Mouse (Mus musculus): ENCODE measurements around the gene Veph1. TPM values are rescaled to one million over a fixed set of nuclear protein-coding genes. Genes with fewer than 3 reads are reported as not detected.
A peak's percentile ranks its signal among the peaks of the same experiment; 100 is the strongest.
"Not testable (repeated sequence)": the region's sequence is repeated elsewhere in the genome, so short reads cannot be mapped to it uniquely, and the experiment has no call there.

Veph1 gene
- total RNA-seq (2022): under 1 TPM; 0.05 to 0.19 (median 0.12) TPM

DNA sequence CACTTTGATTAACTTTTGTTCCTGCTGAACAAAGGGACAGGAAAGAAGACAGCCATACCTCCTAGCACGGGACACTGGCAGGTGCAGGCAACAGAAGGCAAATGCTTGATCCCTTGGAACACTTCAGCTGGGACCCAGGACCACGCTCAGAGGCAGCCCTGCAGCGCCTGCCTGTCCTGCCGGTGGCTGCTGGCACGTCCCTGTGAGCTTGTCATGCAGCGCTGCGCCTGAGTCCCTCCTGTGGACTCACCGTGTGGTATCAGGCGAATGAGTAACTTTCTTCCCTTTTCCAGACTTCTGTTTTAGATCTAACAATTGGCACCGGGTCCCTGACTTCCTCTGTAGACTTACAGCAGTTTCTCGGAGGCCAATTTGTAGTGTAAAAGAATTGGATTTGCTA is at the start of gene Veph1:
Gene Veph1 (minus strand): TSS at position 293 of the 400 bp plus-strand sequence.
- no peak for DNase-seq (ENCODE audit: low spot score in 2 of 2)

DNA sequence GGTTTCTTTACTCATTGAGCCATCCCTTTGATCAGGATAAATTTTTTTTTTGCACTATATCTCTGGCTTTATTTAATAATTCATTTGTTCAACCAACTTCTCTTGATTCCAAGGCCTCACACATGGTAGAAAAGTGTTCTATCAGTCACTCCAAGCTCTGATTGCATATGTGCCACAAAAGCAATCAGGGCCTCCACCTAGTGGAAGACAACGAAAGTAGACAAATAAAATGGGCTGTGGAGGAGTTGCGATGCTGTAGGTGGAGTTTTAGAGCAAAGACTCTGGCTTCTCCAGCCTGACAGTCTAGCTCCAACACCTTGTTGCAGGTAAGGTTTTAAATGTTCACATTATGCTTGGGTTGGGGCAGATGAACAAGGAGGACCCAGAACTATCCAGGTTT is 44.1 kb upstream of the Veph1 start:
- DNase-seq (ENCODE audit: low spot score in 2 of 2): no peak

GRCm38 (mm10) chr3:66332401-66332729 is 35.7 kb upstream of the Veph1 start:
- DNase-seq (ENCODE audit: low spot score in 2 of 2): no peak

DNA sequence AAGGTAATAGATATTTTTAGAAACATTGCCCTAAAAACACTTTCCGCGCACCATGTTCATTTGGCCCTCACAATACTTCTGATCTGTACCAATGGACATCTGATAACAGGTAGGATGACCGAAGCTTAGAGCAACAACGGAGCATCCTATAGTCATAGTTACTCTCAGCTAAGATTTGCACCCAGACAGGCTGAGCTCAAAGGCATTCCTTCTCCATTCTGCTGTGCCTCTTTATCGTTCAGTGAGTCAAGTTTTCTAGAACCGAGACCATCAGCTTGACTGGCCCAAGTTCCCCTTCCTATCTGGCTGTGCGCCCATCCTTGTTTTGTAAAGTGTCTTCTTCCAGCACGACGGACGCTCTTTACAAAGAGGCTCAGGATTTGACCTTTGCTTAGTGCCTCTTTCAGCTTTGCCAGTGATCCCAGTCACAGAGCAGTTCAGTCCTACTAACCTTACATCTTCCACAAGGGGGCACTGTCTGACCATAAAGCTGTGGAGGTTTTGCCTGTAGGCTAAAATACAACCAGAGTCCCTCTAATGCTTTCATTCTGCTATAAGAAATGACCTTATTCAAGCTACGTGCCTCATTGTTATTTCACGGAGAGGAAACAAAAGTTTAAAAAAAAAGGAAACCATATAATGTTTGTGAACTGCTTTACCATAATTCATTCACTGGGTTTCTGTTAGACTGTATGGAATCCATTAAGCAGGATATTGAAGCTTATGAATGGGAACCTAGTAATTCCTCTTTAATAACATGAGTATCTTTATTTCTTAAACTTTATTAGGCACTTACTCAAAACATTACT is 35.2 kb upstream of the Veph1 start:
- DNase-seq (ENCODE audit: low spot score in 2 of 2): peak; percentile 7 to 13

- no peak for DNase-seq (ENCODE audit: low spot score in 2 of 2)
Measured at GRCm38 (mm10) chr3:66330896-66331579, 34.4 kb upstream of the Veph1 start.

DNA sequence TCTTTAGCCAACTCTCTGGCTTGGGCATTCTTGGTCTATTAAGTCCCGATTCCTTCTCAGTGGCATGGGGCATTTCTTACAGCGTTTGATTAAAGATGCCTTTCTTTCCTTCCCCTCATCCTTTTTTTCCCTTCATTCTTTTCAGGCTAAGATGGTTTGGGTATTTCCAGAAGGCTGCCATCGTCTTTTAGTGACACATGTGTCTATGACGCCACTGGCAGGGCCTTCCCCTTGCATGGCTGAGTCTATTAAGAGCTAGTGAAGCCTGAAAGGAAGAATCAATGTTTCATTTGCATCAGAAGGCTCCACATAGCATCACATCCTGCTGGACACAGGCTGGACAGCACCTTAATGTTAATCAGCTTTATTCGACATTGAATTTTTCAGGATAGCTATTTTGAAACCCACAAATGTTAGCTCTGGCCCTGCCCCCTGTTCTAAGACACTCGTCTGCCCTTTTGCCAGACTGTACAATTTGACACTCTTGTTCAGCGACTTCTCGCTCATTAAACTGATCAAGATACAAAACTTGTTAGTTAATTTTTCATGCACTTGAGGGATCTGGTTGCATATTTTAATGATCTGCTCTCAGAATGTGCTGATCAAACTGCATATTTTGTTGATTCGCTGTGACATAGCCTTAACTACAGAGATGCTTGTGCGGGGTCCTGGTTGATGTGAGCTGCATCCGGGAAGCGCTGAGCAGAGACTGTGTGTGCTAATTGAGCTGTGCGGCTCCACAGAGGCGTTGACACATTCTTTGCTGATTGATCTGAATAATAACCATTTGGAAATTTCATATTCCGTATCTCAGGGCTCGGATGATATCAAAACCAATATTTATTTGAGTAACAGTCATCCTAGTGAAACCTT is 29.6 kb upstream of the Veph1 start:
- DNase-seq (ENCODE audit: low spot score in 2 of 2): no peak

DNA sequence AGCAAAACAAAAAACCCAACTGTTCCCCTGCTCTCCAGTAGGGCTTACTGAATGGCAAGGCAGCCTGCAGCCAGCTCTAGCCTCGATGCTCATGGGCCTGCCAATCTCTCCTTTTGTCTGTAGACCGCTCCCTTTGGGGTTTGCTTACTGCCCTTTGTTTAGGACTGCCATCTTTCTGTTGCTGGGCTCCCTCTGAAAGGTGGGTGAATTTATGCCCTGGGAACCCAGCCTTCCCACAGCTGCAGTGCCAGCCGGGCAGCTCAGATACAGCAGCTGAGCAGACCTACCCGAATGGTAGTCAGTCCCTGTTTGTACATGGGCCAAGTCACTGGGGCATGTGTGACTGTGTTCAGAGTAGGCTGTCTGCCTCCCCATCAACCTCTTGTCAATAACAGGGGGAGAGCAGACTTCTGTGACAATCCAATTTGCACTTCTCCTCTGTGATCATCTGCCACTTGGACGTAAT is 28.9 kb upstream of the Veph1 start:
- DNase-seq (ENCODE audit: low spot score in 2 of 2): no peak

- DNase-seq (ENCODE audit: low spot score in 2 of 2): no peak
Measured at GRCm38 (mm10) chr3:66314793-66315715, 18.4 kb upstream of the Veph1 start.

DNA sequence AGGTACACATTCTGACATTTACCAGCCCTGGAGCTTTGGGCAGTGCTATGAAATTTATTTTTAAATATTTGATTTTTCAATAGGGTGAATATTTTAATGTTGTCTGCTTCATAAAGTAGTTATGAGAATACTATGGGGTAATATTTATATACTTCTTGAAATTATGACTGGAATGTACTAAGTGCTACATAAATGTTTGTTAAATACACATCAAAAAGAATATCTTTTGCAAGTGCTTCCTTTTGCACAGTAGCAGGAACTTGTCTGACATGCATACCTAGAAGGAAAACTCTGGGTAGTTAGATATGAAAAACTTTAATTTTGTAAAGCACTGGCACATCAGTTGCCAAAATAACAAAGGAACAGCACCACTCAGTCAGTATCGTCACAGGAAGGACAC is 13.9 kb upstream of the Veph1 start:
- DNase-seq (ENCODE audit: low spot score in 2 of 2): no peak

DNA sequence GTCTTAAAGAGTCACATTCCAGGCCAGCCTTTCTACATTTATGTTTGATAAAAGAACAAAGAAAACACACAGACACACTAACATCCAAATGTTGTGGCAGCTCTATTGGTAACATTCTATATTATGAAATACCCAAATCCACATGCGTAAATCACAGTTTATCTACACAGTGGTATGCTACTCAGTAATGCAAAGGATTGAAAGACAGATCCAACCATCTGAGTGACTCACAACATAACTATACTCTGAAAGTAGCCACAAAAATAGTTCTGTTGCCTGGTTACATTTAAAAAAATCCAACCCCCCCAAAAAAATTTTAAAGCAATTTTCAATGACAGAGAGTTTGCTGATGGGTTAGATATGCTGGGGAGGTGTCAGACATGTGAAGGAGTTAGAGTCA is 12.9 kb upstream of the Veph1 start:
- no peak for DNase-seq (ENCODE audit: low spot score in 2 of 2)

GRCm38 (mm10) chr3:66295236-66295635 is 1.4 kb downstream of the Veph1 start:
- no peak for DNase-seq (ENCODE audit: low spot score in 2 of 2)

DNA sequence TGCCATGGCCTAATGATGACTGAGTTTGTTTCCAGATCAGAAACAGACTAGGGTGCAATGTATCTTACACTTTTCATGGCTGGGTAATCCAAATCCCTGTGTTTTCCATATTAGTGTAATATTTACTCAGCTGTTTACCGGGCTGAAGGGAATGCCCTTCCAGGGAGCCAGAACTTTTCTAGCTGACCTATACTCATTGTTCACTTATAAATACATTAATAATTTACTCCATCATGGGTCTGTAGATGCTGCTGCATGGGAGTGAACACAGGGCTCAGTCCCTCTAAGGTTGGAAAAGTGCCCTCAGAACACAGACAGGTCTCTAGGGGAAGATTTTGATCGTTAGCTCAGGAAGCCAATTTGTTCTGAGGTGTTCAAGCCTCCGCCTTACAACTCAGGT is 1.9 kb downstream of the Veph1 start:
- no peak for DNase-seq (ENCODE audit: low spot score in 2 of 2)

GRCm38 (mm10) chr3:66292356-66292946 is 4.2 kb downstream of the Veph1 start:
- DNase-seq (ENCODE audit: low spot score in 2 of 2): no peak

DNA sequence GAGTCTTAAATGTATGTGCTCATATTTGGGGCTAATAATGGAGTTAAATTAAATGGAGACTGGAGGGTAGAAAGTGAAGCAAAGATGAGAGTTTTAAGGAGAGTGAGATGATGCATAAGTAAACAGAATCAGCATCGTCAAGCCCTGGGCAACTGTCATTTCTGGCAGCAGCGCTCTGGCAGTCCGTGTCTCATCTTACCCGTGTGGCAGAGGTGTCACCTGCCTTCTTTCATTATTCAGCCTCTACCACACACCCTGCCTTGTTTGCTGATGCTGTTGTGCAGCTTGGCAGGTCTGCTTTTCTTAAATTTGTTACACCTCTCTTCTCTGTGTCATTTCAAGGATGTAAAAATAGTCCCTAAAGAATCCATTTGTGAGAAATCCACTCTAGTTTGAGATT is 33.4 kb downstream of the Veph1 start:
- no peak for DNase-seq (ENCODE audit: low spot score in 2 of 2)

DNA sequence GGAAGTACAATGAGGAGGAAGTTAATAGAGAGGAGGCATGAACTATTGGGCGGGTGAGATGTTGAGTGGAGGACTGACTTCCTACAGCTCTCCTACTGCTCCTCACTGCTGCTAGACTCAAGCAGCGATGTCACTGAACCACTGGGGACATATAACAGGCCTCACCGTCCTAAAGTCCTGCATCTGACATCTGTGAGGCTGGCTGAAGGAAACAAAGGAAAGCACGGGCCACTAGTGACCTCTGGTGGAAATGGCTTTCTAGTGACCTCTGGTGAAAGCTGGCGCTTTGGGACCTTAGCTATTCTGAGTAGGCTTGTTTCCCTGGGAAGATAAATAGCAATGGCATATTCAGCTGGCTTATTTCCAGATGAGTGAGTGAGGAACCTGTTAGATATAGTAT is 34.3 kb downstream of the Veph1 start:
- DNase-seq (ENCODE audit: low spot score in 2 of 2): no peak

GRCm38 (mm10) chr3:66254504-66255105 is 42.0 kb downstream of the Veph1 start:
- peak in 1 of 2 experiments; percentile 15 for DNase-seq (ENCODE audit: low spot score in 2 of 2)

GRCm38 (mm10) chr3:66251842-66252241 is 44.8 kb downstream of the Veph1 start:
- no peak for DNase-seq (ENCODE audit: low spot score in 2 of 2)

- DNase-seq (ENCODE audit: low spot score in 2 of 2): no peak
Measured at GRCm38 (mm10) chr3:66240476-66240875, 56.2 kb downstream of the Veph1 start.

DNA sequence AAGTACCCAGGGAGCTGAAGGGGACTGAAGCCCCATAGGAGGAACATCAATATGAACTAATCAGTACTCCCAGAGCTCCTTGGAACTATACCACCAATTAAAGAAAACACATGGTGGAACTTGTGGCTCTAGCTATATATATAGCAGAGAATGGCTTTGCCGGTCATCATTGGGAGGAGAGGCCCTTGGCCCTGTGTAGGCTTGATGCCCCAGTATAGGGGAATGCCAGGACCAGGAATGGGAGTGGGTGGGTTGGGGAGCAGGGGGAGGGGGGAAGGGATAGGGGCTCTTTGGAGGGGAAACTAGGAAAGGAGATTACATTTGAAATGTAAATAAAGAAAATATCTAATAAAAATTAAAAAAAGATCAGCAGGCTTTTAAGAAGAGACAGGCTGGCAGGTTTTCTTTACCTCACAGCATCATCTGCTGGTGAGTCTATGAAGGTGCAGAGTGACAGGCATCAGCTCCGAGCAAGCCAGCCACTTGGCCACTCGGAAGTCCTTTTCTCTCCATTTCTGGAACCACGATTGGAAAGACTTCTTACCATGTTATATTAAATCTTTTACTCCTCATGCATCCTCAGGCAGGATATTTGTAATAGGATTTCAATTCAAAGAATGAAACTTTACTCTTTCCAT is 60.3 kb downstream of the Veph1 start:
- DNase-seq (ENCODE audit: low spot score in 2 of 2): not testable (repeated sequence)
